Mouse (Mus musculus): ENCODE measurements around the gene Cacng4.

Cacng4 gene

DNA sequence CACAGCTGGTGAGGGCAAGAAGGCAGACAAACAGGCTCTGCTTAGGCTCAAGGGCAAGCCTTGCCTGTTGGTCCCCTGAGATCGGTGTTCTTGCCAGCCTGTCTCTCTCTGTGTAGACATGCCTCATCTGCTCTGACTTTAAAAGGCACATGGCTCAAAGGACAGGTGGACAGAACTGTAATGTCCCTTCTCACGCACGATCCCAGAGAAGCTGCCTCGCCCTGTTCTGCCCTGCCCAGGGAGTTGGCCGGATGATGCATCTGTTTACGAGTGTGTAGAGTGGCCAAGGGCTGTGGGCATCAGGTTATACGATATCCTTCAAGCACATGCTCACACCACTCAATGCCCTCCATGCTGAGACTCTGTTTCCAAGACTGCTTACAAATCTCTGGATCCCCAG, 80.0 kb downstream of the Cacng4 start:
- DNase-seq, result no peak

DNA sequence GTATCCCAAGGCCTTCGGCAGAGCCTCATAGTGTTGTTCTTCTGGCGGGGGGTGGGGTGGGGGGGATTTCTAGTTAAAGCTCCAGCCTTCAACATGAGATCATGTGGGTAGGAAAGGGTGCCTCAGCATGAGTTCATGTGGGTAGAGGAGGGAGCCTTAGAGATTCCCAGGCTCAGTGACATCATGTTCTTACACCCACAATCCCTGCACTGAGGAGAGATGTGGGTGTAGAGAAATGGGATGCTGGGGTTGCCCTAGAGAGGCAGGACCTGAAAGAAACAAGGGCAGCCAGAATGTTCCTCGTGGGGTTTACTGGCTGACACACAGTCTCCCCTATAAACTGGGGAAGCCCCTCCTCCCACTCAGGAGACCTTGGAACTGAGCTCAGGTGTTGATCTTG, 84.0 kb downstream of the Cacng4 start:
- no peak for DNase-seq

DNA sequence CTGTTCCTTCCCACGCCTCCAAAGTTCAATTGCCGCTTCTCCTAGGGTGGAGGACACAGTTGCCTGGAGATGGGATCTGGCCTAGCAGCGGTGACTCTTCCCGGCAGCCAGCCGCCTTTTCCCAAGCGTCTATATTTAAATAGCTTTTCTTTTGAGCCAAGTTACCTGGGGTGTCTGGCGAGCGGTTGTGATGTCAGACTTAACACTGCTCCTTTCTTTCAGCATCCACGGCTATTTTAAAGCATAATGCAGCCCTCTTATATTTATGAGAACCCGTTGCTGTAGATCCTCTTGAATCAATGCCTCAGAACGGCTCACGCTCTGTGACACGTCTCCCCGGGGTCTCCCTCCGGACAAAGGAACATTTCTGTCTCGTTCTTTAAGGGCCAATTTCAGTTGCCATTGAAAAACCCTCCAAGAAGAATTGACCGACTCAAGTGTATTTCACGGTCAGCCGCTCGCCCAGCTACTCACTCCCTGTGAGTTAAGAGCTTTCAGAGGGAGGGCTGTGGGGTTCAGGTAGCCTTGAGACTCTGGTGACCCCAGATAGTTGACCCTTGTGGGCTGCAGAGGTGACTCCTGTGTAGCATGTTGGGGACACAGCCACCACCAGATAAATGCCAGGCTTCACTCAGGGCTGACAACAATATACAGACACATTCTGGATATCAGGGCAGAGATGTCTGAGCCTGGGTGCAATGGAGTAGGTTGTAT, 86.3 kb downstream of the Cacng4 start:
- no peak for DNase-seq

DNA sequence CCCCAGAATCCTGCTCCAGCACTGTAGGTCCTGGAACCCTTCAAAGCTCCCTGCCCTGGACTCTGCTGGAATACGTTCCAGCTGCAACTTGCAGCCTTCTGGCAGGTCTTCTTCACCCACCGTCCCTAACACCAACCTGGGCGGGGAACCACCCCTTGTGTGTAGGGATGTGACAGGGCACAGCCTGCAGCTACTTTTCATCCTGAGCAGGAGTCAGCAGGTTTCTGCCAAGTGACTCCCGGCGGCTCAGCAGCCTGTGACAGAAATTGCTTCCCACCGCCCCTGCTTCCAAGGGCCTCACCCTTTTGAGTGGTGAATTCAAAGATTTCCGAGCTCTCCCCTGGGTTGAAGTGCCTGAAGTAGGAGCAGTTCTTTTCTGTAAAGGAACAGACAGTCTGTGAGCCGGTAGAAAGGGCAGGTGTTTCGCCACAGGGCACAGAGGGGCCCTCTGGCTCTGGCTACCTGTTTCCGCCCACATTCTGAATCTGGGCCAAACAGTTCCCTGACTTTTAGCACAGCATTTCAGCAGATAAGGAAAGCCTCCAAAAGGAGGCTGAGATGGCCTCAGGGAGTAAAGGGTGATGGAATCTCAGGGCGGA, 88.8 kb downstream of the Cacng4 start:
- DNase-seq, result no peak

DNA sequence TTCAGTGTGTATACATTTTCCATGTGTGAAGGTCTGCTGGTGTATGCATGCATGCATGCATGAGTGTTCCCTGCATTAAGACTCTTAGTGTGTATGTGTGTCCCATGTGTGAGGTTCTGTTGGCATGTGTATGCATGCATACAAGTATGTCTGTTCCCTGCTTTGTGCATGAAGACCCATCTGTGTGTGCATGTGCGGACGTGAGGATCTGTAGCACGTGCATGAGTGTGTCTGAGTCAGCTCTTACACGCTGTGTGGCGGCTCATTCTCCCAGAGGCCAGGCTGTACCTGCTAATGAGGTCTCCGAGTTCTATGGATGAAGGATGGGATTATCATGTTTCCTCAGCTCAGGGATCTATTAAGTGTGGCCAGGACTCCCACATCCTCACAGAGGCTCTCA, 89.3 kb downstream of the Cacng4 start:
- DNase-seq, result no peak

DNA sequence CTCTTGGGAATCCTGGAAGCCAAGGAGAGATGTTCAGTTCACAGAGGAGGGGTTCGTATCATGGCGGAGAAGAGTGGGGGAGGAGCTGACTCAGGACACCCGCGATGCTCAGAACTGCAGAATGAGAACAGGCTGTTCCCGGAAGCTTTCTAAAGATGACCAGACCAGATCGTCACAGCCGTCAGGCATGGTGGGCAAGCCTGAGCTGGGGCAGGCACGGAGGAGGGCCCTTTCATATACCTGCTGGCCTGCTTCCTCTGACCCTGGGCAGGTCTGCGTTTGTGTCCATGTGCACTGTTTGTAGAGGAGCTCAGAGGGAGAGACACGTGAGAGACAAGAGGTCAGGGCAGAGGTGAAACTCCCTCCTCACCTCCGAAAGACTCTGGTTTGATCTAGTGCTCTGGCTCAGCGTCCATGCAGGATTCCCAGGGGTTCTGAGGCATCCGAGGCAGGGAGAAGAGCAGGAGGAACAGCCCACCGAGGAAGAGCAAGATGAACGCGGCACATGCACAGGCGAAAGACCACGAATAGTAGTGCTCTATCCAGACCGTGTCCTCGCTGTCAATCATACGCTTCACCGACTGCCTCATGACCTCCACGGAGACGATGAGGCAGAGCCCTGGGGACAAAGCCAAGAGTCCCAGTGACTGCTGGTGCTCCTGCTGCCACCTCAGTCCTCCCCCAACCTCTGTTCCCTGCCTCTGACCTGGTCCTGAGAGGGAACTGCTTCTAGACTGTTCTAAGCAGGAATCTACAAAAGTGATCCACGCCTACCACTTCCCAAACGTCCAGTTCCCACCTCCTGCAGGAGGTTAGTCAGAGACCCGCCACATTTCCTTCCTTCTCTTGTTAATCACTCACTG, 90.9 kb downstream of the Cacng4 start:
- DNase-seq, result no peak

DNA sequence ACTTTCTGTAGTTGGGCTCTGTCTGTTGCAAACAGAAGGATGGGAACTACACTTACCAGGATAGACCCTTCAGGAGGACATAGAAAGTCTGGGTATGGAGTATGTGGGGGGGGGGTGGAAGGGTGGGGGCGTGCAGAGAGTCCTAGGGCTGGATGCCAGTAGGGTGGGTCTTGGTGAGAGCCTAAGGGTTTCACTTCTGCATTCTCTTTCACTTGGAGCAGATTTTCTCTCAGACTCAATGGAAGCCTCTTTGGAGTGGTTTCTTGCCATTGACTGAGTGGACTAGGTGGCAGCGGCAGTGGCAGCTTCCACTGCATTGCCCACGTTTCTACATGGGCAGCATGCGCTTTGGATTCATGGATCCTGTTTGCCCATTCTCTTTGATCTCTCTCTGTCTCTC, 94.4 kb downstream of the Cacng4 start:
- no peak for DNase-seq

DNA sequence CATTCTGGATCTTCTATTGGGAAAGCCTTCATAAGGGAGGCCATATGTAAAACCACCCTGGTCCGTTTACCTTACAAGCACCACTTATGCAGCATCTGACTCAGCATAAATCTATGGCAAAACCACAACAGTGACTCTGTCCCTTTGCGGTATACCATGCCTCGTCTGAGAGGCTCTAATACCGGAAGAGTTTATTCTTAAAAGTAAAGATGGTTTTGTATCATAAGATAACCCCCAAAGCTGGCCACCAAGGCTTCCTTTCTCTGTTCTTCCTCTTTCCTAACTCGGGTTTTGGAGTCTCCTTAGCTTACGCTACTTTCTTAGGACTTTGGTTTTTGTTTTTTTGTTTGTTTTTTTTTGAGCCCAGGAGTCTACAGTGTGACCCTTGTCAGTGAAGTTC, 101.0 kb downstream of the Cacng4 start:
- no peak for DNase-seq

DNA sequence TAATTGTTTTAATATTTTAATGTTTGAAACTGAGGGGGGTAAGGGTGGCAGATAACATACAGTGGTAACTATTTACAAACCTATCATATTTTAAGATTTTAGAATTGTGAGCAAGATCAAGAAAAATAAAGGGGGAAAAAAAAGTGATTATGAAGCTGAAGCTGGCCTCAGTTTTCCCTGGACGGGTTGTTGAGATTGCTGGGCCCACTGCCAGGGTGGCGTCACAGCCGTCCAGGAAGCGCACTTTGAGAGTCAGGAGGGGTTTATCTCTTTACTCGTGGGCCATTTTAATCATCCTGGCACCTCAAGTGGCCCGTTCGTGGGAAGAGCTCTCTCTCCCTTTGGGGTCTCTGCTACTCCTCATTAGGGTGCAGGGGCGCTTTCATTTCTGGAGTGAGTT, 102.8 kb downstream of the Cacng4 start:
- no peak for DNase-seq

DNA sequence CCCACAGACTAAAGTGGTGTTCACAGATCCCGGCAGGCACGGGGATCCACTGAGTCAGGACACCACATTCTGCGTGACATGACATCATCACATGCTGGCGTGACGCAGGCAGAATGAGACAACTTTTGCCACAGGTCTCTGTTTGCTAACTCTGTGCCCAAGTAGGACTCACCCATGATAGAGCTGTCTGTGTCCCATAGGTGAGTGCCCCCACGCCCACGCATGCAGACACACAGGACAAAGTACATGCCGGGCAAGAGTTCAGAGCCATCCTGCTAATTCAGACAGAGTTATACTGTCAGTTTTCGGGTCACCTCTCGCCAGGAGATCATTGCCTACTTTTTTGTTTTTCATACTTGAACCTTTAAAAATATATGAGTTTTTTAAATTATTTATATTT, 105.9 kb downstream of the Cacng4 start:
- no peak for DNase-seq

DNA sequence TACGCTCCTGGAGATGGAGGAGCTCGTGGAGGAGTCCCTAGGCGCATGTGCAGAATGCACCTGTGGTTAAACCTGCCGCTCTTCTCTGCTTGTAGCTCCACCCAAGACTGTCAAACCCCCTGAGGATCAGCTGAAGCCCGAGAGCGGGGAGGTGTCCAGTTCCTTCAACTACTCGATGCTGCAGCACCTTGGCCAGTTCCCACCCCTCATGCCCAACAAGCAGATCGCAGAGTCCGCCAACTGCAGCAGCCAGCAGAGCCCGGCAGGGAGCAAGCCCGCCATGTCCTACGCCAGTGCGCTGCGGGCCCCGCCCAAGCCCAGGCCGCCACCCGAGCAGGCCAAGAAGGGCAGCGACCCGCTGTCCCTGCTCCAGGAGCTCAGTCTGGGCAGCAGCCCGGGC, 108.1 kb downstream of the Cacng4 start:
- peak in 1 of 2 experiments; percentile 13 for DNase-seq

DNA sequence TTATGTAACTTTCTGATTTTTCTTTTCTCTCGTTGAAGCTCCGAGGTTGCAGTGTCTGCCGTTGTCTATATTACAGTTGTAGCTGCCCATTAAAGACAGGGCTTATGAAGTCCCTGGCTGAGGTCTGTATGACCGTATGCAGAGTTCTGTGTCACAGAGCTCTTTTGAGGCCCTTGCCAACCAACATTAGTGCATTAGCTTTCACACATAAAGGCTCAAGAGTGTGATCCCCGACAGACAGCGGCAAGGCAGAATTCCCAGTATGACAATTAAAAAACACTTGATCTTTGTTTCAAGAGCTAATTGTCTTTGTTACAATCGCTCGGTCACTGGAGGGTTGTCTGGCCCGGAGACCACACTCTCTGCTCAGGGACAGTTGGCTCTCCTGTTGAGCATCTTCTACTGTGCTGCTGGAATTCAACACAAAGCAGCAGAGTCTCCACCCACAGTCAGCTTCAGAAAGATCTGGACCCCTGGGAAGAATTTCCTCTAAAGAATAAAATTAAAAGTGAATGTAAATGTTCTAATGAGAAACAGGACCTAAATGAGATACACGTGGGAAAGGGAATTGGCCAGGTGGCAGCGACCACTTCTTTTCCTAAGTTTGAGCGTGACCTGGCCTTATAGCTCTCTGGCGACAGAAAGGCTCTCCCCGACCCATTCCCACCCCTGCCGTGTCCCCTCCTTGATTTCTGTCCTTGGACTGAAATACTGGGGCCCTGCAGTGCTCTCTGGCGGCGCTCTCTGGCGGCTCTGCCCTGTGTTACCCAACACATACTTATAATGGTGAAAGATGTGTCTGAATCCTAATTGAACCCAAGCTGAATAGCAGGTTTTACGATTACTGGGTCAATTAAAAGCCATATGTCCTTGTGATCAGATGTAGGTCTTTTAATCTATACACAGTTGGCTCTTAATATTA, 110.6 kb downstream of the Cacng4 start:
- DNase-seq, result no peak

DNA sequence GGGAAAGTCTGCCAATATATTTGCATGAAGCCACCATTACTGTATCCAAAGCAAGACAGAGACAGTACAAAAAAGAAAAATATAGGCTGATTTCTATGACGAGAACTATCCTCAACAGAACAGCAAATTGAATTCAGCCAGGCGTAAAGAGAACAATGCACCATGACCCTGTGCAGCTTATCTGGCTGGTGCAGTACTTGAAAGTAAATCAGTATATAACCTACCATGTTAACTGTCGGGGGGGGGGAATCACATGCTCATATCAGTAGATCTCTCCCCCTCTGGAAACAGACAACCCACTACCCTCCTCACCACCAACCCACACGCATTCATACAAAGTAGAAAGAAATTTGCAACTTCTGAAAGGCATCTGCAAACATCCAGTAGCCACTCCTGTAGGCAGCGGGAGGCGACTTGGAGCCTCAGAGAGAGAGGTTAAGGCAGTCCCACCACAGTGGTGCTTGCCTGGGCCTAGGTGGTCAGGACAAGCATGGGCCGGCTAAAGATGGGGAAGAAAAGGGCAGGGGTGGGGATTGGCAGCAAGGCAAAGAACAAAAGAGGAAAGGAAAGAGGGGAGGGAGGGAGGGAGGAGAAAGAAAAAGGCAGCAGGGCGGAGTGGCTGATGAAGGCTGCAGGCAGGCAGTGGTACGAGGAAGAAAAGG, 111.5 kb downstream of the Cacng4 start:
- DNase-seq, result no peak
